Mouse (Mus musculus) G1E (cell line): ENCODE data around the gene Pygo1. TPM values are rescaled to one million over a fixed set of nuclear protein-coding genes. Genes with fewer than 3 reads are reported as not detected.
A peak's percentile ranks its signal among the peaks of the same experiment; 100 is the strongest.

Experiments used
- ATAC-seq: 2 replicates; pipeline ENCODE4 v1.8.0; 2016; ENCODE audit warnings: mild to moderate bottlenecking; ENCODE audit not compliant: insufficient number of reproducible peaks, poor library complexity, low FRiP score, severe bottlenecking; ENCODE audit errors: extremely low read depth
- DNase-seq: peaks from one replicate; pipeline ENCODE4 v3.0.0; 2012; ENCODE audit warnings: low spot score
- H3K27me3 ChIP-seq: 2 replicates; pipeline ENCODE4 v1.6.1; 2012; ENCODE audit warnings: mild to moderate bottlenecking, low read length, inconsistent platforms; ENCODE audit not compliant: insufficient read depth
- H3K36me3 ChIP-seq: replicated peaks from 2 replicates; pipeline ENCODE3; 2012; ENCODE audit warnings: mild to moderate bottlenecking, inconsistent platforms
- H3K4me1 ChIP-seq: 2 replicates; pipeline ENCODE4 v1.6.1; 2012; ENCODE audit warnings: low read depth, low read length, inconsistent platforms, mixed read lengths; ENCODE audit not compliant: insufficient read depth
- H3K4me3 ChIP-seq: 2 replicates; pipeline ENCODE4 v1.5.1; 2012; ENCODE audit warnings: low read depth, mild to moderate bottlenecking, inconsistent platforms, low read length, moderate library complexity, mixed read lengths
- H3K9me3 ChIP-seq: replicated peaks from 2 replicates; pipeline ENCODE4 v1.6.1; 2012; ENCODE audit warnings: inconsistent platforms
- CTCF ChIP-seq: IDR thresholded peaks from 2 replicates; pipeline ENCODE4 v1.5.1; 2012; ENCODE audit warnings: low read depth, low read length, inconsistent platforms, mixed read lengths
- GATA1 ChIP-seq: IDR thresholded peaks from 2 replicates; pipeline ENCODE4 v1.6.1; 2012; ENCODE audit warnings: borderline replicate concordance, low read length, inconsistent platforms, mixed read lengths
- GATA2 ChIP-seq: IDR thresholded peaks from 2 replicates; pipeline ENCODE4 v1.6.1; 2012; ENCODE audit warnings: low read depth, low read length, inconsistent platforms, borderline replicate concordance
- POLR2AphosphoS5 ChIP-seq: IDR thresholded peaks from 2 replicates; pipeline ENCODE4 v1.6.1; 2012; ENCODE audit warnings: low read depth, low read length, inconsistent platforms; ENCODE audit not compliant: insufficient replicate concordance
- TAL1 ChIP-seq: conservative IDR thresholded peaks from 2 replicates; pipeline ENCODE4 v1.6.1; 2012; ENCODE audit warnings: low read depth, low read length, inconsistent platforms, mixed read lengths
- polyA plus RNA-seq: library from polyadenylated mRNA; stranded (reverse); fragments of >175 nt; gene quantifications from 2 replicates; pipeline ENCODE4 v1.2.3, GENCODE M21; 2012
- total RNA-seq, 2 experiments: library from RNA; stranded (forward) in 1 of 2; stranded (reverse) in 1 of 2; fragments of 200-1000 nt in 1 of 2; fragments of >200 nt in 1 of 2; fragmentation: Nextera tagmentation in 1 of 2; gene quantifications; 2 replicates each; pipeline ENCODE4 v1.2.3; 2014 to 2017

The Pygo1 gene
- total and polyA plus RNA-seq, 3 experiments = 0.16 TPM; not detected in 2

GRCm38 (mm10) chr9:72983066-72983465 is 57.6 kb downstream of the Pygo1 start:
- Histone ChIP-seq H3K4me3 (no peak overlapping the region), H3K4me1 (peaks cover 24% of the 10 kb centered on the region), H3K9me3 (no peaks in the 10 kb centered on the region), H3K36me3 (no peaks in the 10 kb centered on the region), H3K27me3 (no peaks in the 10 kb centered on the region)
- ATAC-seq (no peak), DNase-seq (no peak)
- no peak for TF ChIP-seq GATA2
- no peak for TF ChIP-seq POLR2AphosphoS5
- TF ChIP-seq TAL1 = no peak
- no peak for TF ChIP-seq CTCF
- TF ChIP-seq GATA1 = no peak

- Histone ChIP-seq H3K9me3 (no peaks in the 10 kb centered on the region), H3K4me1 (peaks cover 24% of the 10 kb centered on the region), H3K4me3 (peak within 1 kb of the TSS; percentile 95), H3K36me3 (no peaks in the 10 kb centered on the region), H3K27me3 (no peaks in the 10 kb centered on the region)
- no peak for TF ChIP-seq TAL1
- TF ChIP-seq GATA1 = no peak
- no peak for TF ChIP-seq GATA2
- no peak for TF ChIP-seq POLR2AphosphoS5
- no peak for TF ChIP-seq CTCF
- DNase-seq (peak; percentile 93), ATAC-seq (peak; percentile 98)
Observed at GRCm38 (mm10) chr9:72985250-72986220, 60.1 kb downstream of the Pygo1 start, which contains the start of the genes Ccpg1os and Ccpg1. Gene Ccpg1os (minus strand): TSS chr9:72985382. Gene Ccpg1 (plus strand): TSS chr9:72985429.

GRCm38 (mm10) chr9:72987703-72988102 is 62.3 kb downstream of the Pygo1 start:
- Histone ChIP-seq H3K9me3 (no peaks in the 10 kb centered on the region), H3K4me1 (peaks cover 24% of the 10 kb centered on the region), H3K4me3 (no peak overlapping the region), H3K36me3 (no peaks in the 10 kb centered on the region), H3K27me3 (no peaks in the 10 kb centered on the region)
- TF ChIP-seq CTCF (no peak), GATA2 (no peak), TAL1 (no peak), GATA1 (no peak), POLR2AphosphoS5 (no peak)
- DNase-seq (no peak), ATAC-seq (no peak)

GRCm38 (mm10) chr9:72988706-72989105 is 63.3 kb downstream of the Pygo1 start:
- no peaks in the 10 kb centered on the region for H3K27me3 ChIP-seq
- peaks cover 24% of the 10 kb centered on the region for H3K4me1 ChIP-seq
- H3K36me3 ChIP-seq = no peaks in the 10 kb centered on the region
- ATAC-seq (no peak), DNase-seq (no peak)
- no peak overlapping the region for H3K4me3 ChIP-seq
- no peaks in the 10 kb centered on the region for H3K9me3 ChIP-seq
- no peak for TF ChIP-seq GATA1
- no peak for TF ChIP-seq CTCF
- TF ChIP-seq TAL1 = no peak
- TF ChIP-seq GATA2 = no peak
- TF ChIP-seq POLR2AphosphoS5 = no peak

- H3K4me3 ChIP-seq = no peak overlapping the region
- no peaks in the 10 kb centered on the region for H3K36me3 ChIP-seq
- no peaks in the 10 kb centered on the region for H3K27me3 ChIP-seq
- no peaks in the 10 kb centered on the region for H3K9me3 ChIP-seq
- peaks cover 8% of the 10 kb centered on the region for H3K4me1 ChIP-seq
- DNase-seq (no peak), ATAC-seq (no peak)
- TF ChIP-seq TAL1 (no peak), POLR2AphosphoS5 (no peak), GATA2 (no peak), CTCF (no peak), GATA1 (no peak)
Observed at GRCm38 (mm10) chr9:72991420-72991819, 66.0 kb downstream of the Pygo1 start.

GRCm38 (mm10) chr9:72992576-72992975 is 67.1 kb downstream of the Pygo1 start:
- no peak for ATAC-seq
- Histone ChIP-seq H3K4me1 (peaks cover 2% of the 10 kb centered on the region; the same call in 1 of the 2 replicates), H3K9me3 (no peaks in the 10 kb centered on the region), H3K27me3 (no peaks in the 10 kb centered on the region), H3K4me3 (no peak overlapping the region), H3K36me3 (peaks cover under 1% of the 10 kb centered on the region)
- TF ChIP-seq GATA2 (no peak), TAL1 (no peak), POLR2AphosphoS5 (no peak), GATA1 (no peak), CTCF (no peak)
- no peak for DNase-seq

- Histone ChIP-seq H3K27me3 (no peaks in the 10 kb centered on the region), H3K36me3 (peaks cover 9% of the 10 kb centered on the region), H3K4me3 (no peak overlapping the region), H3K9me3 (no peaks in the 10 kb centered on the region), H3K4me1 (no peaks in the 10 kb centered on the region)
- DNase-seq = no peak
- no peak for ATAC-seq
- TF ChIP-seq GATA2 (no peak), GATA1 (no peak), POLR2AphosphoS5 (no peak), CTCF (no peak), TAL1 (no peak)
Observed at GRCm38 (mm10) chr9:72996167-72996566, 70.7 kb downstream of the Pygo1 start.
